Mouse (Mus musculus) bone marrow macrophage, adult 2 months (primary cell): ENCODE data around the gene Ctbp2. TPM values are rescaled to one million over a fixed set of nuclear protein-coding genes. Genes with fewer than 3 reads are reported as not detected.
A peak's percentile ranks its signal among the peaks of the same experiment; 100 is the strongest.

Source experiments
- H3K27ac ChIP-seq: 2 replicates; pipeline ENCODE4 v1.5.1; 2012; ENCODE audit warnings: low read depth, low read length; ENCODE audit not compliant: insufficient read depth
- H3K4me1 ChIP-seq: 2 replicates; pipeline ENCODE4 v1.6.1; 2012; ENCODE audit warnings: low read length; ENCODE audit not compliant: control insufficient read depth, insufficient read depth
- H3K4me3 ChIP-seq: 2 replicates; pipeline ENCODE4 v1.5.1; 2012; ENCODE audit warnings: mild to moderate bottlenecking, low read length, moderate library complexity; ENCODE audit not compliant: insufficient read depth
- CTCF ChIP-seq: IDR thresholded peaks from 2 replicates; pipeline ENCODE4 v1.5.1; 2012; ENCODE audit warnings: low read depth, mild to moderate bottlenecking, low read length, moderate library complexity
- POLR2A ChIP-seq: IDR thresholded peaks from 2 replicates; pipeline ENCODE4 v1.6.1; 2012; ENCODE audit warnings: mild to moderate bottlenecking, low read depth, low read length, borderline replicate concordance
- polyA plus RNA-seq: library from polyadenylated mRNA; stranded (reverse); fragments of >200 nt; gene quantifications from 2 replicates; pipeline ENCODE4 v1.2.4, GENCODE M21; 2012; ENCODE audit not compliant: missing spikeins, insufficient read depth, insufficient read length

Ctbp2 gene
- polyA plus RNA-seq, 1 experiment = 42.7 TPM

GRCm38 (mm10) chr7:133050681-133051080 lies 73.5 kb downstream of the Ctbp2 start:
- TF ChIP-seq CTCF (no peak), POLR2A (no peak)
- Histone ChIP-seq H3K4me1 (peaks cover 65% of the 10 kb centered on the region), H3K27ac (no peak overlapping the region), H3K4me3 (no peak overlapping the region)

GRCm38 (mm10) chr7:133048085-133048630 lies 76.0 kb downstream of the Ctbp2 start:
- H3K4me3 ChIP-seq = no peak overlapping the region
- TF ChIP-seq CTCF (no peak), POLR2A (no peak)
- peak overlapping the region; percentile 85 for H3K27ac ChIP-seq
- peaks cover 61% of the 10 kb centered on the region for H3K4me1 ChIP-seq

- H3K4me3 ChIP-seq = peak overlapping the region; percentile 20; the same call in 1 of the 2 replicates
- H3K27ac ChIP-seq = peak overlapping the region; percentile 85
Observed at GRCm38 (mm10) chr7:133047287-133047686, 76.9 kb downstream of the Ctbp2 start.

GRCm38 (mm10) chr7:133044721-133045120 lies 79.4 kb downstream of the Ctbp2 start:
- Histone ChIP-seq H3K4me1 (peaks cover 35% of the 10 kb centered on the region), H3K4me3 (no peak overlapping the region), H3K27ac (no peak overlapping the region)
- TF ChIP-seq CTCF = no peak
- TF ChIP-seq POLR2A = no peak

More at GRCm38 (mm10) chr7:133047287-133047686, 76.9 kb downstream of the Ctbp2 start:
- peaks cover 57% of the 10 kb centered on the region for H3K4me1 ChIP-seq
- TF ChIP-seq POLR2A (no peak), CTCF (peak; percentile 39)

GRCm38 (mm10) chr7:133041784-133042183 lies 82.4 kb downstream of the Ctbp2 start:
- TF ChIP-seq CTCF (no peak), POLR2A (no peak)
- no peak overlapping the region for H3K27ac ChIP-seq
- H3K4me3 ChIP-seq = no peak overlapping the region
- peaks cover 30% of the 10 kb centered on the region for H3K4me1 ChIP-seq

DNA sequence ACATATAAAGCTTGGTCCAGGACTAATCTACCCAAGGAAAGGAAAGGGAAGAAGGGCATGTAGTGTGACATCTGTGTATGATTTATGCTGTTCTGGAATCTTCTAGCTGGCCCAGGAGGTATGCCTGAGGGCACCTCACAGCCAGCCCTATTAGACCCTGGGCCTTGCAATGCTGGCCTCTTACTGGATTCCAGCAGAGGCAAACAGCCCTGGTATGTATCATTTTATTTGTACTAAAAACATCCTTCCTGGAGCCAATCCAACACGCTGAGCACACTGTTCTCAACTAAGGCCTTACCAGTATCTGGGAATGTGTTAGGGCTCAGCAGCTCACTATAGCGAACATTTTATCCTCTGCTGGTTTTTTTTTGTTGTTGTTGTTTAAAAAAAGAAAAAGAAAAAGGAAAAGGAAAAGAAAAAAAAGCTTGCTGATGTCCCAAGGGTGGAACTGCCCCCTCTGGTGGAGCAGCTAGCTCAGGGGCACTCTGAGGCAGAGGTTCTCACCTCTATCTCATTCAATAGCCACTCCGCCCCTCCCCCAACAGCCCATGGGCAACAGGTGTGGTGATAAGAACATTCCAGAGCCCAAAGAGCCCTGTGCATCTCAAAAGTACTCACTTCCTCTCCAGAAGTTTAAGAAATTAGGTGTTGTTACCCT lies 83.3 kb downstream of the Ctbp2 start:
- TF ChIP-seq CTCF (no peak), POLR2A (no peak)
- peaks cover 21% of the 10 kb centered on the region for H3K4me1 ChIP-seq
- no peak overlapping the region for H3K27ac ChIP-seq
- H3K4me3 ChIP-seq = no peak overlapping the region

DNA sequence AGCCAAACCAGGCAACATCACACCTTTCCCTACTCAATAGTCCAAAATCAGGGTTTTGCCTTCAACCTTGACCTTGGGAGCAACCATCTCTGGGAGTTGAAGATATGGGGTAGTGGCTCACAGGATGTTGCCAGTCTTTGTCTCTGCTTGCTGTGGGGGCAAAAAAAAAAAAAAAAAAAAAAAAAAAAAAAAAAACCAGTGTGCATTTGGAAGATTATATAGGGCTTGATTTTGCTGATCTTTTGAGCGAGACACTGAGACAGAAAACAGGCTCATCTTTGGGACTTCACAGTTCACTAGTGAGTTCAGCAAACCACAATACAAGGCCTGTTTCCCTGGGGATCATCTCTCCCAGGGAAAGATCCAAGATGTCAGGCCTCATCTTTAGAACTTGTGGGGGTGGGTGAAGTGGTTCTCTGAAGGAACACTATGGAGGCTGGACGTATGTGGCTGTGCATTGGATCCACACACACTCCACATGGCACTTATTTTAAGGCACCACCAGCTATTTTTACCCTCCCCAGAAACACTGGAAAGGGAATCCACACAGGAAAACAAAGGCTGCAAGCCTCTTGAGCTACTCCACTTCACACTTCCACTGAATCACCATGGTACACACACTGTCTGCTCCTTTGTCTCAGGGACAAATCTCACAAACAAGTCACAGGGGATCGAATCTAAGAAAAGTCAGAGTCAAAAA lies 84.4 kb downstream of the Ctbp2 start:
- H3K4me1 ChIP-seq = peaks cover 18% of the 10 kb centered on the region
- no peak overlapping the region for H3K4me3 ChIP-seq
- TF ChIP-seq POLR2A = no peak
- no peak for TF ChIP-seq CTCF
- H3K27ac ChIP-seq = no peak overlapping the region

DNA sequence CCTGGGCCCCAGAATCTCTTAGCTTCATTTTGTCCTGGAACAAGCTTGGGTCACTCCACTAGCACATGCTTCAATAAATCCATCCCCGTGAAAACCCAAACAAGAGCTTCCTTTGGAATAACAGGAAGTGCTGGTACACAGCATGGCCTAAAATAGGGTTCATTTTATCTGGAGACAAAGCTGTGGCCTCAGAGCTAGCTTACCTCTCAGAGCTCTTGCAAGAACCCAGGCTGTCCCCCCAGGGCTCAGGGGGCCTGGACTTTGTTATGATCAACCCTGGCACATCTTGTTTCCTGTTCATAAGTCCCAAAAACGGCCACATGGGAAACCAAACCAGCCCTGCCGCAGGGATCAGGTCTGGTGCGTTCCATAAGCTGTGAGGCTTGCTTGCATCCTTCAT lies 86.5 kb downstream of the Ctbp2 start:
- TF ChIP-seq CTCF = no peak
- TF ChIP-seq POLR2A = no peak
- H3K27ac ChIP-seq = no peak overlapping the region
- H3K4me1 ChIP-seq = peaks cover 15% of the 10 kb centered on the region
- no peak overlapping the region for H3K4me3 ChIP-seq

DNA sequence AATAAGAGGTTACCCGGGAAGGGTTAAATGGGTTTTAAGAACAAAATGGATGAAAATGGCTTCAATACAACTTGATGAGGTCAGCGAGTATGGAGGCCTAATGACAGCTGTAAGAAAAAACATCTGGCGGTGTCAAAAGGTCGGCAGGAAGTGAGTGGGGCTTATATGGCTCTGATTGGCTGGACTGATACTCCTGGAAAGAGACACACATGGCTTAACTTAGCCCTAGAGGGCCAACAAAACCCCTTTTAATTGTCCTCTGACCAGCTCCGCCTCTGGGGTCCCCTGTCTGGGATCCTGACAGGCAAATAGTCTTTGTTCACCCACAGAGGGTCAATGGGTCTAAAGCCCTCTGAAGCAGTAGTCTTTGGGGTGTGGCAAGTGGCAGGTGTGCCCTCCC lies 86.9 kb downstream of the Ctbp2 start:
- Histone ChIP-seq H3K4me1 (peaks cover 15% of the 10 kb centered on the region), H3K27ac (no peak overlapping the region), H3K4me3 (no peak overlapping the region)
- no peak for TF ChIP-seq POLR2A
- TF ChIP-seq CTCF = no peak

GRCm38 (mm10) chr7:133035901-133036300 lies 88.3 kb downstream of the Ctbp2 start:
- H3K4me3 ChIP-seq = no peak overlapping the region
- no peak overlapping the region for H3K27ac ChIP-seq
- H3K4me1 ChIP-seq = peaks cover 15% of the 10 kb centered on the region
- TF ChIP-seq CTCF = no peak
- TF ChIP-seq POLR2A = no peak
